Mouse (Mus musculus): ENCODE measurements around the gene Cd8a. TPM values are rescaled to one million over a fixed set of nuclear protein-coding genes. Genes with fewer than 3 reads are reported as not detected.
"Not testable (repeated sequence)": the region's sequence is repeated elsewhere in the genome, so short reads cannot be mapped to it uniquely, and the experiment has no call there.

Cd8a gene
- under 1 TPM; 0.14 to 0.20 TPM for total RNA-seq (2021)
- long read RNA-seq, experiment 1 = 0 reads
- long read RNA-seq, experiment 2 = 0 reads

GRCm38 (mm10) chr6:71373249-71373775 lies at the start of gene Cd8a:
Cd8a (plus strand) TSS chr6:71373427.
- DNase-seq = no peak

GRCm38 (mm10) chr6:71324816-71325215 lies 48.4 kb upstream of the Cd8a start:
- no peak for DNase-seq

- no peak for DNase-seq
Observed at GRCm38 (mm10) chr6:71329881-71330280, 43.3 kb upstream of the Cd8a start.

- no peak for DNase-seq
Observed at GRCm38 (mm10) chr6:71330486-71330885, 42.7 kb upstream of the Cd8a start.

- DNase-seq = not testable (repeated sequence)
Observed at GRCm38 (mm10) chr6:71331491-71331890, 41.7 kb upstream of the Cd8a start.

GRCm38 (mm10) chr6:71332236-71332965 lies 40.8 kb upstream of the Cd8a start:
- no peak for DNase-seq

- DNase-seq = no peak
Observed at GRCm38 (mm10) chr6:71333031-71333430, 40.2 kb upstream of the Cd8a start.

- DNase-seq = no peak
Observed at GRCm38 (mm10) chr6:71333578-71334273, 39.5 kb upstream of the Cd8a start.

- DNase-seq = no peak
Observed at GRCm38 (mm10) chr6:71337666-71338065, 35.6 kb upstream of the Cd8a start.

GRCm38 (mm10) chr6:71338941-71339340 lies 34.3 kb upstream of the Cd8a start:
- no peak for DNase-seq

- no peak for DNase-seq
Observed at GRCm38 (mm10) chr6:71339351-71339750, 33.9 kb upstream of the Cd8a start.

GRCm38 (mm10) chr6:71341179-71341578 lies 32.0 kb upstream of the Cd8a start:
- DNase-seq = no peak

- no peak for DNase-seq
Observed at GRCm38 (mm10) chr6:71348006-71348405, 25.2 kb upstream of the Cd8a start.

- no peak for DNase-seq
Observed at GRCm38 (mm10) chr6:71351201-71351600, 22.0 kb upstream of the Cd8a start.

GRCm38 (mm10) chr6:71352201-71352600 lies 21.0 kb upstream of the Cd8a start:
- DNase-seq = no peak

GRCm38 (mm10) chr6:71352866-71353427 lies 20.3 kb upstream of the Cd8a start:
- no peak for DNase-seq

GRCm38 (mm10) chr6:71353722-71354121 lies 19.5 kb upstream of the Cd8a start:
- DNase-seq = no peak

GRCm38 (mm10) chr6:71357493-71357892 lies 15.7 kb upstream of the Cd8a start:
- no peak for DNase-seq

GRCm38 (mm10) chr6:71360221-71360620 lies 13.0 kb upstream of the Cd8a start:
- DNase-seq = no peak

- no peak for DNase-seq
Observed at GRCm38 (mm10) chr6:71360751-71361150, 12.5 kb upstream of the Cd8a start.

GRCm38 (mm10) chr6:71361156-71361670 lies 12.0 kb upstream of the Cd8a start:
- DNase-seq = no peak

- no peak for DNase-seq
Observed at GRCm38 (mm10) chr6:71363995-71364394, 9.2 kb upstream of the Cd8a start.

- no peak for DNase-seq
Observed at GRCm38 (mm10) chr6:71369416-71369815, 3.8 kb upstream of the Cd8a start.

Measured in gastrocnemius, postnatal 10 days (tissue).